Mouse (Mus musculus) right cerebral cortex, postnatal 25 days (tissue): ENCODE results near the gene Cd209a.
"Not testable (repeated sequence)": the region's sequence is repeated elsewhere in the genome, so short reads cannot be mapped to it uniquely, and the experiment has no call there.

Experiments
- DNase-seq: peaks from one replicate; pipeline ENCODE4 v3.0.0; 2022

Cd209a gene

DNA sequence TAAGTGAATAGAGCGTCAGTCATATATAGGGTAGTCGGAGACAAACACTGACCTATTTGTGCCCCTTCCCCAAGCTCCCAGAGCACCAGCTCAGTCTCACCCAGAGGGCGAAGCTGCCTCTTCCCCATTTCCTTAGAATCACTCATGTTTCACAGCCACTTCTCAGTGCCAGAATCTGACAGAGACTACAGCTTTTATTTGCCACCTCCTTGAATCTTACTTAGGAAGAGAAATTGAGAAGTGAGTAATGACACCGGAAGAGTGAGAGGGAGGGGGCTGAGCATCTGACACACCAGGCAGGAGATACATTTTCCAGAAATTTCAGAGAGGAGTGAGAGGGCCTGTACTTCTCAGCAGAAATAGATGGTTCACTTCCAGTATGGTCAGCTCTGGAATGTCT, at the start of gene Cd209a:
Cd209a (minus strand) TSS at position 224 of the 400 bp plus-strand sequence.
- DNase-seq, result no peak

DNA sequence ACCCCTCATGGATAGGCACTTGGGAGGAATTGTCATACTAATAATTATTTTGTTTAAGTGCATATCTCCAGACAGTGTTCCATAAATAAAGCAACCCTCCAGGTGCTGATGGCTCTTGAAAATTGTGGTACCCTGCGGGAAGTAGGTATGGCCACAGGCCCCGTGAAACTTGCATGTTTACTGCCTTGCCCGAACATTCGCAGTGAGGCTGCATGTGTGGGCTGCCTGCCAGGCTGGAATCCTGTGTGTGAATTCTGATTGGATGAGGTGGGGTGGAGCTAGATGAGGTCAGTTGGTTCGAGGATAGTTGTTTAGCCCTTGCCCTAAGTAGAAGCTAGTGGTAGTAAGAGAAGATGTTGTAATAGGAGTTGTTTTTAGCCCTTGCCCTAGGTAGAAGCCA, 19.9 kb upstream of the Cd209a start:
- DNase-seq, result not testable (repeated sequence)

DNA sequence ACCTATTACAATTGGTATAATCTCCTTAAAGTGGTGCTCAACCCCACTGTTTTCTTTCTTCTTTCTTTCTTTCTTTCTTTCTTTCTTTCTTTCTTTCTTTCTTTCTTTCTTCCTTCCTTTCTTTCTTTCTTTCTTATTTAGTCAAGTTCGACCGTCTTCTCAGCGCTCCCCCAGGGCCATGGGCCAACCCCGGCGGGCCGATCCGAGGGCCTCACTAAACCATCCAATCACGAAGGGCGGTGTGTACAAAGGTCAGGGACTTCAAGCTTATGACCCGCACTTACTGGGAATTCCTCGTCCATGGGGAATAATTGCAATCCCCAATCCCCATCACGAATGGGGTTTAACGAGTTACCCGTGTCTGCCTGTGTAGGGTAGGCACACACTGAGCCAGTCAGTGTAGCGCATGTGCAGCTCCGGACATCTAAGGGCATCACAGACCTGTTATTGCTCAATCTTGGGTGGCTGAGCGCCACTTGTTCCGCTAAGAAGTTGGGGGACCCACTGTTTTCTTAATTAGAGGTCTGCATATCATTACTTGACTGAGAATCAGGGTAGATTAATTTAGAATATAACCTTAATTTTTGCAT, 5.6 kb upstream of the Cd209a start:
- peak; percentile 61 for DNase-seq

DNA sequence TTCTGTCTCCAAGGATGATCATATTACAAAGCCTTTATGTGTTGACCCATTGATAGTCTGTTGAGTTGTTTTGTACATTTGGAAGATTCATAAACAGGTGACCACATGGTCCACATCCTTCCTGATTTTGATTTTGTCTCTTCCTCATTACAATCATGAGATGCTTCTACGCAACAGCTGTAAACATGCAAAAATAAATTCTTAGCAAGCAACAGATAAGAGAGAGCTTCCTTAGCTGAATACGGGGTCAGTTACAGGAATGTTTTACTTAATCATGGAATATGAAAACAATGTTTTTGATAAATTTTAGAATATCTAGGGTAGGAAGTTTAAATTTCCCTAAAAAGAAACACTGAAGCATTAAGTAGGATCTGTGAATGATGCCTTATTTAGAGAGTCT, 11.8 kb downstream of the Cd209a start:
- no peak for DNase-seq

DNA sequence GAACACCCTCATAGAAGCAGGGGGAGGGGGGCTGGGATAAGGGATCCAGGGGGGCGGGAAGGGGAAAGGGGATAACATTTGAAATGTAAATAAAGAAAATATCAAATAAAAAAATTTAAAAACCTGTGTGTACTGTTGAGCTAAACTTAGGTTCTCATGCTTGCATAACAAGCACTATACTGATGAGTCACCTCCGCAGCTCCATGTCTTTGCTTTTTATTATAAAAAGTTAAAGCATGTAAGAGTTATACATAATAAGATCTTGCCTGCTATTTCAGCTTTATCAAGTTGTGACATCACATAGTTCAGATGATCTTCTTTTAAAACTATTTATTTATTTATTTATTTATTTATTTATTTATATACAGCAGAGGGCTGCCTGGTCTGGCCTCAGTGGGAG, 13.2 kb downstream of the Cd209a start:
- DNase-seq, result no peak

DNA sequence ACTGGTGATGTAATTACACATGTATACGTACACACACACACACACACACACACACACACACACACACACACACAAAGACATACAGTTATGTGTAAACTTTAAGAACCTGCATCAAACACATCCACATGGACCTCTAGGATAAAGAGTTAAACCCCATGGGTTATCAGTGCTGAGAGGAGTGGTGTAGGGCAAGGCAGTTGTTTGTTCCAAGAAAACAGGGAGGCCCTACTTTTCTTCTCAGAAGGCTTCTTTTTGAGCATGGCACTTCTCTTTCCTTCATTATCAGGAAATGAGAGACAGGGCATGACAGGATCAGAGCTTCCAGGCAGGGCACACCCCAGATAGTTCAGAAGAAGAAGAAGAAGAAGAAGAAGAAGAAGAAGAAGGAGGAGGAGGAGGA, 14.7 kb downstream of the Cd209a start:
- no peak for DNase-seq

DNA sequence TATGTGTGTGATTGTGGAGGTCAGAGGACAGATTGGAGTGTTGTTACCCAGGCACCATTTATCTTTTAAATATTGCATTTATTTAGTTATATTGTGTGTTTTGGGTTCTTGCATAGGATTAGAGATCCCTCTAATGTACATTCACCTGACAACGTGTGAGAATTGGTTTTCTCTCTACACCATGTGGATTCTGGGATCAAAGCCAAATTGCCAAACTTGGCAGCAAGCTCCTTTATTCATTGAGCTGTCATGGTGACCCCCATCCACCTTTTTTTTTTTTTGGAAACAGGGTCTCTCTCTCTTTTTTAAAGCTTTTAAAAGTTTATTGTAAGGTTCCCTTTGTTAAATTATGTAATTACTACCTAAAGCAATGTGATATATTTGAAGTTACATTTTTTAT, 27.7 kb downstream of the Cd209a start:
- DNase-seq, result no peak

DNA sequence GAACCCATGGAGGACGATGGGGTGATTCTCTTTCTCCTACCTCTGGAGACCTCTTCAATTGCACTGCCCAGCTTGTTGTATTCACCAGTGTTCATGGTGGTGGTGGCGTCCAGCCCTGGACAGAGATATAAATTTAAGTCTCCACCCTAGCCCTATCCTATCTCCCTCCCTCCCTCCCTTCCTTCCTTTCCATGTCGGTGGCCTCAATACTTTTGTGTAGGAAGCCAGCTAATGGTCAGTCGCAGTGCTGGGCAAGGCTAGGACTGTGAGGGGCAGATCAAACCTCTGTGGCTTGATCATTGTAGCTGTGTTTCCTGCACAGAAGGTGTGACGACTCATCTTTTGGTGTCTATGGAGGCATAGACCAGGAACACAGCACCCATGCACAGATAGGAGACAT, 28.2 kb downstream of the Cd209a start, which contains the start of gene Clec4g:
Clec4g (minus strand) TSS at position 101 of the 400 bp plus-strand sequence.
- DNase-seq, result no peak

DNA sequence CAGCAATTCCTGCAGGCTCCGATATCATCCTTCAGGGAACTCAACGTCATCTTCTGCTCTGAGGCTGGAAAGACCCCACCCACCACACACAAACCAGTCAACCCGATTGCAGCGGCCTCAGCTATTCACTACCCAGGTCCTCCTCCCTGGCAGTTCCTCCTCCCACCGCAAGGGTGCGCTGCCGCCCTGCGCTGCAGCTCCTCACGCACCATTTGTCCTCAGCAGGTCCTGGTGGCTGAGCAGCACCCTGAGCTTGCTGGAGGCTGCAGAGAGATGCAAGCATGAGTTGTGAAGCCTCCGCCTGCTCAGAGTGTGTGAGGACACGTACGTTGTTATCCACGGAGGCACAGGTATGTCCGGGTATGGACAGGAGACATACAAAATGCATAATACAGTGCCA, 30.2 kb downstream of the Cd209a start:
- peak; percentile 61 for DNase-seq

DNA sequence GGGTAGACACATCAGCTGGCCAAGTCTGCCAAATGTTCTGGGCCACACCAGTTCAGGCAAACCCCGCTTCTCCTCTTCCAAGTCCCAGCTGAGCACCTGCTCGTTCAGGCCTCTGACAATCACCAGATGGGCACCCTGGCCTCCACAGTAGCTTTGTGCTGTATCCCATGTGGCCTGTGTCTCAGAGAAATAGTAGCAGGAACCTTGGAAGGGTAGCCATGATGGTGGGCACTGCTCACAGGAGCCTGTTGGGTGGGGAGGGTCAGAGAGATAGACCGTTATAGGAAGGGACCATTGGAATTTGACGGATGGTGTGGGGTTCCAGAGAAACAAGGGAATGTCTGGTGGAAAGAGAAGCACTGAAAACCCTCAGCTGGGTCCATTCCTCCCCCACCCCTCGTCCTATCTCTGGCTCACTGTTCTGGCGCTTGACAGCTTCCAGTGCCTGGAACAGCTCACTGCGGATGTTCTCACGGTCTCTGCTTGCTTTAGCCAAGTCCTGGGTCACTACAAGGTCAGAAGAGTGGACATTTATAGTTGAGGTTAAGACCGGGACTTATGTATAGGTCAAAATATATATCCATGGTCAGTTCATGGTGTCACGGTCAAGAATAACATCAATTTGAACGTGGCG, 31.3 kb downstream of the Cd209a start:
- DNase-seq, result no peak

DNA sequence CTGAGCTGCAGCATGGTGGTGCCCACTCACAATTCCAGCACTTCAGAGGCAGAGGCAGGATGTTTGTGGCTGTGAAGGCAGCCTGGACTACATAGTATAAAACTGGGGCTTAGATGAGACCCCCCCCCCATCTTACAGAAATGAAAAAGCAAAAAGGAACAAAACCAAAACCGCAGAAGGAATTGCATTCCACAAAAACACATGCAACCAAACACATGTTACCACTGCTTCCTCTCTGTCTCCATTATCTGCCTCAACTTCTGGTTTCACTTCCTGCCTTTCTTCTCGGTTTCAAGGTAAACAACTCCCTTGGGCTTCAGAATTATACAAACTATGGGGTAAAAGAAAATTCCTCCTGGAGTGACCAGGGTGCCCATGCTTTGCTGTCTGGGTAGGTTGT, 37.1 kb downstream of the Cd209a start:
- no peak for DNase-seq

DNA sequence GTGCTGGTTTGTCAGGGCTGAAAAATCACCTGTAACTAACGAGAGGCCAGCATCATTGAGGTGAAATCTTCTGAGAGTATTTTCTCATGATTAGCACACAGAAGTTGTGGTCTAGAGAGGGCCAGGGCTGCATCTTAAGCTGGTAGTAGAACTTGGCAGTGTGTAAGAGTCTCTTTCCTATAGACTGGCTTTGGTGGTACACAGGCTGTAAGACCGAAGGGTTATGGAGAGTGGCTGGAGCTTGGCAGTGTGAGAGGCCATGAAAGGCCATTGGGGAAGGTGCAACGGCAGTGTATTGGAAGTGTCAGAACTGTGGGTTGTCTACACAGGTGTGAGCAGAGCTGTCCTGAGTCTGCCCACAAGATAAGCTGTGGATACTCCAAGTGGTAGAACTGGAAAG, 38.5 kb downstream of the Cd209a start:
- no peak for DNase-seq

DNA sequence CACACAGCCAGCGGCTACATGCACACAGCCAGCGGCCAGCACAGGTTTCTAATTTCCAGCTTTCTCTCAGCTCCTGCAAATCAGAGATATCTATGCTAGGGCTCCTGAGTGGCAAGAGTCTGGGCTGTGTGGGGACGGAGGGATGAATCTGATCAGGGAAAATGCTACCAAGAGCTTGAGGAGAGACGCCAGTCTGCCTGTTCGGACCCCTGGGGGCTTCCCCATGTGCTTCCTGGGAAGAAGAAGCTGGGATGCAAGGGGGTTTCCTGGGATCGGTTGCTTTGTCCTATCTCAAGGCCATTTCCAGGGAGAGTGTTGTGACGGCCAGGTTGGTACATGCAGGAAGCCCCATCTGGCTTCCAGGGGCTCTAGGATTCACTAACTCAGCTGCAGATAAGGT, 41.2 kb downstream of the Cd209a start:
- no peak for DNase-seq

DNA sequence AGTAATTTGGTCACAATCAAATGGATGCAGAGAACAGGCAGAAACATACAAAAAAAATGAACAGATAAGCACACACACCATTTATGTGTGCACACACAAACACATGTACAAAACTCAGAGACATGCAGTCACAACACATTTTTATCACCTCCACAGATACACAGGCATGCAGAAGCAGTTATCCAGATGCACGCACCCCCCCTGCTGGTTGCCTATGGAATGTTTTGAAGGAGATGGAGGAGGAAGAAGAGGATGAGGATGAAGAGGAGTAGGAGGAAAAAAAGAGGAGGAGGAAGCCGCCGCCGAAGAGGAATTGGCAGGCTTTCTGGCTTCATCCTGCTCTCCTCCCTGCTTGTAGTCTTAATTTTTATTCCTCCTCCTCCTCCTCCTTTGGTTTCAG, 43.1 kb downstream of the Cd209a start:
- DNase-seq, result no peak

DNA sequence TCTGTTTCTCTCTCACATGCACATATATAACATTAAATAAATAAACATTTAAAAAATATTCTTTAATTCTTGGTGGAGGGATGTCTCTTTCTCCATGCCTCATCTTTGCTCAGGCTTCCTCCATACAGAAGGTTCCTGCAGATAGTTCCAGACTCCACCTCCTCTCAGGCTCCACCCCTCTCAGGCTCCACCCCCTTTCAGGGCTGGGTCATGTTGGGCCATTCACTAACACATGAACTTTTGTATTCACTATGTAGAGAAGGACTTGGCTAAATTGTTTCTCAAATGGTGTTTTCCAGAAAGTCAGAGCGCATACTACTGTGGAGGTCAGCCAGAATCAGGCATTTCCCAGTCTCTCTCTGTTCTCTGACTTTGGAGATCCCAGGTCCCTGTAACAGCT, 47.3 kb downstream of the Cd209a start:
- no peak for DNase-seq

DNA sequence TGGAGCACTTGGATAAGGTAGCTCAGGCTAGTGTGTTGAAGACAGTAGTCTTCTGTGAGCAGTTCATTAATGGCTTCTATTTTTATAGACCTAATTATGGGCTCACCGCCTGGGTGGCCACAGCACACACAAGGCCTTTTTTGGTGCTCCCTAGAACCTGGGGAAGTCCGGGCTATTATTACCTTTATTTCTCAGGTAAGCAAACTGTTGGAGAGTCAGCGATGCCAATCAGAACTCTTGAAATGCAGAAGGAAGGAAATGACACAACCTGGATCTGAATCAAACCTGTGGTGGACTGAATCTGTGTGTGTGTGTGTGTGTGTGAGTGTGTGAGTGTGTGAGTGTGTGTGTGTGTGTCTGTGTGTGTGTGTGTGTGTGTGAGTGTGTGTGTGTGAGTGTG, 54.7 kb downstream of the Cd209a start, which contains the start of gene Fcer2a:
Fcer2a (minus strand) TSS at position 55 of the 400 bp plus-strand sequence.
- DNase-seq, result no peak
